Mouse (Mus musculus): Measurements from ENCODE around the gene Sult2a8.
"Not testable (repeated sequence)": the region's sequence is repeated elsewhere in the genome, so short reads cannot be mapped to it uniquely, and the experiment has no call there.

- not testable (repeated sequence) for TF ChIP-seq CTCF (IDR thresholded peaks at IDR 0.05; ENCODE audit: low read depth, low read length); POLR2A (IDR thresholded peaks at IDR 0.05; ENCODE audit: borderline replicate concordance, low read depth, low read length)
These were observed 47.2 kb downstream of the Sult2a8 start for GRCm38 (mm10) chr7:14399363-14399762.
